Mouse (Mus musculus) MEL (cell line): Measurements from ENCODE around the gene Tent2.

Experiments
- CTCF ChIP-seq, 3 experiments: IDR thresholded peaks in 2 of 3; conservative IDR thresholded peaks in 1 of 3; 2 replicates each; pipeline ENCODE4 v1.5.1; 2011 to 2012; ENCODE audit warnings: low read length in 3 of 3, low read depth in 2 of 3, mild to moderate bottlenecking in 2 of 3, improper control_type of control experiment in 1 of 3, inconsistent platforms in 1 of 3, mixed read lengths in 1 of 3, moderate library complexity in 1 of 3; ENCODE audit not compliant: control insufficient read depth in 1 of 3, insufficient read depth in 1 of 3, poor library complexity in 1 of 3, severe bottlenecking in 1 of 3
- E2F4 ChIP-seq: IDR thresholded peaks from 2 replicates; pipeline ENCODE4 v1.6.1; 2011; ENCODE audit warnings: low read depth, low read length, improper control_type of control experiment, borderline replicate concordance
- MEF2A ChIP-seq: IDR thresholded peaks from 2 replicates; pipeline ENCODE4 v1.6.1; 2014; ENCODE audit warnings: low read depth, mild to moderate bottlenecking, inconsistent platforms, low read length, improper control_type of control experiment; ENCODE audit not compliant: poor library complexity, insufficient replicate concordance, severe bottlenecking; ENCODE audit errors: extremely low read depth
- TCF12 ChIP-seq: IDR thresholded peaks from 2 replicates; pipeline ENCODE4 v1.6.1; 2014; ENCODE audit warnings: low read depth, mild to moderate bottlenecking, inconsistent platforms, low read length, improper control_type of control experiment, moderate library complexity

DNA sequence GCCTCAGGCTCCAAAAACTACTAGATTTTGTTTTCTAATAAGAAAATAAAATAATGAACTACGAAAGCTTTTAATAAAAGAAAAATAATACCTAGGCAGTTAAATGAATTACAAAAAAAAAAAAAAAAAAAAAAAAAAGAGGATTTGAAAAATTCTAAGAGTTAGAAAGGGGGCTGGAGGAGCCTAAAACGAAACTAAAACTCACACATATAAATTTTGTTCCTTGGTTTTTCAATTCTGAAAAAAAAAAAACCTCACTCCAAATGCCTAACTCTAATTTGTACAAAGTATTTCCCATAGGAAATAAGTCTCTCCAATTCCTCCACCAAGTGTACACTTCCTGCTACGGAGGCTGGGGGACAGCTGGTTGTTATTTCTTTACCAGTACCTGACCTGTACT lies 3.4 kb downstream of the Tent2 start:
- TF ChIP-seq TCF12 (no peak), CTCF (IDR thresholded peaks at IDR 0.05 in 2 of 3, conservative IDR thresholded peaks at IDR 0.05 in 1 of 3; ENCODE audit: control insufficient read depth in 1 of 3, insufficient read depth in 1 of 3, low read depth in 2 of 3, low read length in 3 of 3, poor library complexity in 1 of 3, severe bottlenecking in 1 of 3) (no peak), E2F4 (no peak), MEF2A (no peak)
